Mouse (Mus musculus): ENCODE results near the gene Cnnm1. TPM values are rescaled to one million over a fixed set of nuclear protein-coding genes. Genes with fewer than 3 reads are reported as not detected.
"Not testable (repeated sequence)": the region's sequence is repeated elsewhere in the genome, so short reads cannot be mapped to it uniquely, and the experiment has no call there.

The Cnnm1 gene
- total and polyA plus RNA-seq, 3 experiments = 0.09 to 0.48 (median 0.29) TPM

DNA sequence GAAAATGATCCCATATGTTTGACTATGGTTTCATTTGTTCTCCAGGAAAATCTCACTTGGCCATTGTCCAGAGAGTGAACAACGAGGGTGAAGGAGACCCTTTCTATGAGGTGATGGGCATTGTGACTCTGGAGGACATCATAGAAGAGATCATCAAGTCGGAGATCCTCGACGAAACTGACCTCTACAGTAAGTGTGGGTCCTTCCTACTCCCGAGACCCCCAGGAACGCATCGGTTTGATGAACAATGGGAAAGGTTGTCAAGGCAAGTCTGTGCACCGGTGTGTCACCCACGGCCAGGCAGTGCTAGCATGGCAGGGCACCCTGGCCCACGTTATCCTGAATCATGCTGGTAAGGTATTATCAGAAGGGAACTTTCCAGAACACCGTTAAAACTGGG lies 24.8 kb downstream of the Cnnm1 start:
- no peak for DNase-seq

DNA sequence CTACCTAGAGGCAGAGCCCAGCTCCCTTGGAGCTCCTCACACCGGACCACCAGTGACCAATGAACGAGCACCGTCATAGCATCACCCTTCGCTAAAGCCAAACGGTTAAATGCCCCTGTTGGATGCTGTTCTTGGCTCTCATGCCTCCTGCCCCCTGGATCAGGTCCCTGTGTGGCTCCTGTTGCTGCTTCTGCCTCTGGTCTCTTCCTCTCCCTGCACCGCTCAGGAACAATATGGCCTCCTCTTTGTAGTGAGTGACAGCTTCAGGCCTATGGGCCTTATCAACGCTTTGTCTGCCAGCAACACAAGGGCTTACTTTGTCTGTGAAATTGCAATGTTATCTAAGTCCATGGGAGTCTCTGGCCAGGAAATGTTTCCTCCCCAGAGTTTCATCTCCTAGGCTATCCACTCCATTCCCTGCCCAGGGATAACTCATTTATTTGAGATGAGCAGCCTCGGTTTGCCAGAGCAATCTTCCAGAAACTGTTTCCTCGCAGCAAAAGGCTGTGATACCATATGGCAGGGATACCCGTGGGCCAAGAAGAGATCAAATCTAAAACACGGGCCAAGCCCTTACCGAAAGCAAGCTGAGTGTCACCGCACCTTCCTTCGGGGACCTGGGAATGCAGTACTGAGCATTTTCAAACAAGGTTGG lies 25.5 kb downstream of the Cnnm1 start:
- no peak for DNase-seq

GRCm38 (mm10) chr19:43467927-43468685 lies 27.9 kb downstream of the Cnnm1 start:
- no peak for DNase-seq

GRCm38 (mm10) chr19:43469333-43469732 lies 29.1 kb downstream of the Cnnm1 start:
- DNase-seq = no peak

- no peak for DNase-seq
Observed at GRCm38 (mm10) chr19:43472331-43472730, 32.1 kb downstream of the Cnnm1 start.

DNA sequence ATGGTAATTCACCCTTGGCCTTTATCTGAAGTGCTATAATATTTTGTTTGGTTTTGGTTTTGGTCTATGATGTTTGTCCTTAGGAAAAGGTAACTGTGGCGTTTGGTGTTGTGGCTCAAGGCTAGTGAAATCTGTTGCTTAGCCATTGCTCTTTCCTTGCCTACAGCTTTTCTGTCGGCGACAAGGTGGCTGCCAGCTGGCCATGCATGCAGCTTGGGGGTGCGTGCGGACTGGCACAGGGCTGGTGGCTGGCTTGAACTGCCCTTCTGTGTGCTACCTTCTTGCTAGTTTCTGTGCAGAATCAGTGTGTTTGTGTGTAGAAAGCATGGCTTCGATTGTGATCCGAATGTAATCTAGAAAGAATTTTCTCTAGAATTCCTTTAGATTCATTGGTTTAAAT lies 32.5 kb downstream of the Cnnm1 start:
- no peak for DNase-seq

- DNase-seq = peak; percentile 50
Observed at GRCm38 (mm10) chr19:43475642-43476041, 35.4 kb downstream of the Cnnm1 start.

DNA sequence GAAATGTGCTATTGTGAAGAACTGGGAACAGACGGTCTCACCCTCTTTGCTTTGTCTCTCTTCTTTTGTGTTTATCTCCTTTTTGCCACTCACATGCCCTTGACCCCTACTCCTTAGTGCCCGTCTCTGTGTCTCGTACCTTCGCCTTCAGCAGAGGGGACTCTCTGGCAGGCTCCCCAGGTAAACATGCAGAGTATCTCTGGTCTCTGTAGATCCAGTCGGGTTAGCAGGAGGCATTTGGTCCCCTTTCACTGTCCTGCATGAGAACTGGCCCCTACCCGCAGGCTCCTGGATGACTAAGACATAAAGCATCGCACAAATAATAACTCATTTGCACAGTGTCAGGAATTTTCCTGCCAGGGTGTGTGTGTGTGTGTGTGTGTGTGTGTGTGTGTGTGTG lies 35.8 kb downstream of the Cnnm1 start:
- DNase-seq = no peak

DNA sequence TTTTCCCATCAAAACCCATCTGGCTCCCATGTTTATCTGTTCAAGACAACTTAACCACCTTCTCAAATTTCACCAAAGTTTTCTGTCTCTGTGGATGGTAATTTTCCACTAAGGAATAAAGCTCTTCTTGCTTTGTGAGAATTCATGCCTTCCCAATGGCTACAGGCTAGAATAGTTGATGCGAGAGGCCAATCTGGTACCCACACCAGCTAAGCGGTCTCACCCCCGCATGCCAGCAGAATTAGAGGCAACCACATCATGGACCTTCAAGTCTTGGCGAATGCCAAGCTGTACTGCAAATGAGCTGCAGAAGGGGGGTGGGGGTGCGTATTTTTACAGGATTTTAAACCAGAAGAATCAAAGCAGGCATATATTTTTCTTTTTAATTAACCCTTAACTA lies 37.2 kb downstream of the Cnnm1 start:
- DNase-seq = no peak

DNA sequence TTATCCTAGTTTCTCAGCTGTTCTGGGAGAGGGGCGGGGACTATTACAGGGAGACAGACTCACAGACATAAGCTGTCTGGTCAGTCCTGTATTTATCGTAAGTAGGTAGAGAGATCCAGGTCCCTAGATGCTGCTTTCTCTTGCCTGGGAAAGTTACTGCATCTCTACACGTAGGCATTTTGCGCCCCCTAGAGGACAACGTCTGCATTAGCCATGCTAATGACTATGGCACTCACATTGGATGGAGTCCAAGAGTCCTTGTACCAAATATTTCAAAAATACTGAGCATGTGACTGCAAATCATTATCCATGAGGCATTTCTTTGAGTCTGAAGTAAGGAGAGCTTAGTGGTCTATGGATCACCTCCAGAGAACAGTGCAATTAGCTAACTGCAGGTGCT lies 38.7 kb downstream of the Cnnm1 start:
- DNase-seq = peak; percentile 80

GRCm38 (mm10) chr19:43479431-43479830 lies 39.2 kb downstream of the Cnnm1 start:
- DNase-seq = no peak

DNA sequence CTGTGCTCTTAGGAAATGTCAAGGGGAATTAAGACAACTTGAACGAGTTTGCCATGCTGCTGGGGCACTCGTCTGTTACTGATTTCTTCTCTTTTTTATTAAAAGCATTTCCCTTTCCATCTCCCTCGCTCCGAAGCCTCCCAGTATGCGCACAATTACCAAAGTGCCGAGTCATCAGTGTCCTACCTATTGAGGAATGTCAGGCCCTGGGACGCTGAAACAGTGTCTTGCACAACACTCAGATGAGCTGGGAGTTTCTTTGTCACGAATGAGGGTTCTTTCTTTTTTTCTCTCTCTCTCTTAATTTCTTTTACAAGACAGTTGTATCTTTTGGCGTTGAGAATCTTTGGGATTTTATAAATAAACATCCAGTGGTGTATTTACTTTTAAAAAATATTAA lies 40.3 kb downstream of the Cnnm1 start:
- DNase-seq = no peak

DNA sequence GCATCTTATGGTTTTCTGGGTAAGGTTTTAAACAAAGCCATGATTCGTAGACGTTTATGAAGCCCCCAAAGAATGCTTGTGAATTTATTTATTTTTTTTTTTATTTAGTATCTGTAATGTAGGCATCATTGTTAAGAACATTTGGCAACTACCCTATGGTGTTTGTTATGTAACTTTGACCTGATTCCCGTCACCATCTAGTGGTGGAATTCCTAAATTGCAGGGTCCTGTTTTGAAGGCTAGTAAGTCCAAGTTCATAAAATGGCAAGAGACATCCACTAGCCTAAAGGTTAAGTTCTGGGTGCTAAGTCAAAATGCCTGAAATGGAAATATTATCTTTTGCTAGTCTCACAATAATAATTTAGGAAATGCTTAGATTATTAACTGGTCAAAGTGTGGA lies 47.2 kb downstream of the Cnnm1 start:
- DNase-seq = peak; percentile 23

- DNase-seq = not testable (repeated sequence)
Observed at GRCm38 (mm10) chr19:43493316-43493715, 53.1 kb downstream of the Cnnm1 start.

- DNase-seq = no peak
Observed at GRCm38 (mm10) chr19:43493878-43494277, 53.6 kb downstream of the Cnnm1 start.

GRCm38 (mm10) chr19:43494914-43495313 lies 54.7 kb downstream of the Cnnm1 start:
- DNase-seq = no peak

- DNase-seq = peak; percentile 52
Observed at GRCm38 (mm10) chr19:43495846-43496245, 55.6 kb downstream of the Cnnm1 start.

- DNase-seq = no peak
Observed at GRCm38 (mm10) chr19:43497440-43497839, 57.2 kb downstream of the Cnnm1 start.

DNA sequence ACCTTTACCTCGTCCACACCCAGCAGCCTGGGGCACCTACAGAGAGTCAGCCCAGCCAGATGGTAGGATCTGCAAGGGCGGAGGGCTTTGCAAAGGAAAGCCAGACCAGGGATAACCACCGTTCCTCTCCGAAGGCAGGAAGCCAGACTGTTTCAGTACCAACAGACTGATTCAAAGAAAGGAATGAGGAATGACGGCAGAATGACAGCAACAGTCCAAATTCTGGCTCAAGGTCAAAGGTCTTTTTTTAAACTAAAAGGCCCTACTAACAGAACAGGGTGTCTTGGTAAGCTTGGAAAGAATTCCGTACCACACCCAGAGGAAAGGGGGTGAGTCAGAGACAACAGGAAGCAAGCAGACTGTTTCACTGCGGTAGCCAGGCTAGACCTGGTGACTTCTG lies 58.6 kb downstream of the Cnnm1 start:
- no peak for DNase-seq

DNA sequence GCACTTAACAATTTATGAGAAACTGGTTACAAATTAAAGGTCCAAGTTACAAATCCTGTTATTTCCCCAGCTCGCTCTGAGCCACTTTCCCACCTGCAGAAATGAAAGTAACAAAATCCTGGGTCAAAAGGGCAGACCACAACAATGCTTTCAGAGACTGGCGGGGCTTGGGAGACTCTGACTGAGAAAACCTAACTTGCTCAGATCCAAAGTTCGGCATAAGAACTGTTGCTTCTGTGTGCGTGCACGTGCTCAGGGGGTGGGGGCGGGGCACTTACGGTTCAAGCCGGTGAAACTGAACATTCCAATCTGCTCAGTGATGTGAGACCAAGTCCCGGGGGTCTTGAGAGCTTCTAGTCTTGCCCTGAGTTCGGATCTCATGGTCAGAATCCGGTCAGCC lies 62.4 kb downstream of the Cnnm1 start:
- no peak for DNase-seq

DNA sequence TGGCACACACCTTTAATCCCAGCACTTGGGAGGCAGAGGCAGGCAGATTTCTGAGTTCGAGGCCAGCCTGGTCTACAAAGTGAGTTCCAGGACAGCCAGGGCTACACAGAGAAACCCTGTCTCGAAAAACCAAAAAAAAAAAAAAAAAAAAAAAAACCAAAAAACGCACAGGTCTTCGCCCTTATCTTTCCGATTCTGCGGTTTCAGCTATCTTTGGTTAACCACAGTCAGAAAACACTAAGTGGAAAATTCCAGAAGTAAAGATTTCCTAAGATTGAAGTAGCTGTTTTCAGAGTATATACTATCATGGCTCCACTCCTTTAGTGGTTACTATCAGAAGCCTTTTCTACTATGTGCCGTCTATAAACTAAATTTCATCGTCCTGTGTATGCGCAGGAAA lies 63.4 kb downstream of the Cnnm1 start:
- DNase-seq = not testable (repeated sequence)

DNA sequence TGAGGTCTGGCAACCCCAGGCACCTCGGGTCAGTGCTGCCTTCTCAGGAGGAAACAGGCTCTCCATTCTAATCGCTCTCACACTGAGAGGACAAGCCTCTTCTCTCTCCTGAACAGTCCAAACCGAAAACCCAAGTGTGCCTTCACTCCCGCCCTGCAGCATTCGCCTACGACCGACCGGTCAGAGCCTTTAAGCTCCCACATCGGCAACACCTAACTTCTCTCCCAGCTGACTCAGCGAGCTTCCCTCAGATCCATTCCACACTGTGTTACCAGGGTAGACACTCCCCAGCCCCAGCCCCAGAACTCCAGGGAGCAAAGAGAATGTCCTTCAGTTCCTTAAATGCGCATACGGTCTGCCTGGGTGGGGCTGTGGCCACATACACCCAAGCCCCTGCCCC lies 65.2 kb downstream of the Cnnm1 start:
- no peak for DNase-seq

- no peak for DNase-seq
Observed at GRCm38 (mm10) chr19:43510436-43511220, 70.4 kb downstream of the Cnnm1 start.

Data from adrenal gland, adult 2 months (tissue).